Mouse (Mus musculus): Measurements from ENCODE around the gene Dhx29.

DNA sequence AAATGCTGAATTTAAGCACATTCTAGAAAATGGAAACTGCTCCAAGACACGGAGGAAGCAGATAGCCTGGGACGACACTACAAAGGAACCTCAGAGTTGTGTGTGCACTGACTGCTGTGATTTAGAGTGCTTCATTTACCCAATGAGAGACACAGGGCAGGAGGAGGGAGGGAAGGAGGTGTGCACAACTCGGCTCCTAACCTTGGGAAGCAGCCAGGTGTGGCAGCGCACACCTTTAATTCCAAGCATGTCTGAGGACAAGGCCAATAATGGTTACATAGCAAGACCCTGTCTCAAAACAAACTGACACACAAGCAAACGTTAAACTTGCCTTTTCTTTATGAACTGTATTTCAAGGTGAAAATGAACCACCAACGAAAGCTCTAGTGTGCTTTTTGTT, 2.0 kb upstream of the Dhx29 start:
- TF ChIP-seq CTCF (IDR thresholded peaks at IDR 0.05; ENCODE audit: borderline replicate concordance, insufficient read depth, low read length) (no peak), POLR2A (IDR thresholded peaks at IDR 0.05; ENCODE audit: low read depth, low read length) (no peak)
